Mouse (Mus musculus) neural tube, embryonic 13.5 days (tissue): ENCODE data around the gene Oprm1. TPM values are rescaled to one million over a fixed set of nuclear protein-coding genes. Genes with fewer than 3 reads are reported as not detected.
"Not testable (repeated sequence)": the region's sequence is repeated elsewhere in the genome, so short reads cannot be mapped to it uniquely, and the experiment has no call there.

Source experiments
- ATAC-seq: fragments of 200-750 bp; cut with Nextera tagmentation; 2 replicates; pipeline ENCODE4 v1.8.0; 2017; ENCODE audit warnings: low read depth, mild to moderate bottlenecking, moderate TSS enrichment, moderate library complexity
- H3K27ac ChIP-seq: fragments of 300-500 bp; sonication (generic); replicated peaks from 2 replicates; pipeline ENCODE4 v1.5.1; 2015; ENCODE audit warnings: moderate library complexity, mild to moderate bottlenecking, inconsistent platforms
- H3K27me3 ChIP-seq: fragments of 300-500 bp; sonication (generic); 2 replicates; pipeline ENCODE4 v1.6.1; 2015; ENCODE audit warnings: mild to moderate bottlenecking, inconsistent platforms
- H3K36me3 ChIP-seq: fragments of 300-500 bp; sonication (generic); 2 replicates; pipeline ENCODE4 v1.6.1; 2015; ENCODE audit warnings: mild to moderate bottlenecking, inconsistent platforms
- H3K4me1 ChIP-seq: fragments of 300-500 bp; sonication (generic); replicated peaks from 2 replicates; pipeline ENCODE4 v1.6.1; 2015; ENCODE audit warnings: inconsistent platforms
- H3K4me2 ChIP-seq: fragments of 300-500 bp; sonication (generic); 2 replicates; pipeline ENCODE4 v1.6.1; 2015; ENCODE audit warnings: inconsistent platforms, mild to moderate bottlenecking, moderate library complexity
- H3K4me3 ChIP-seq: fragments of 300-500 bp; sonication (generic); 2 replicates; pipeline ENCODE4 v1.5.1; 2015; ENCODE audit warnings: mild to moderate bottlenecking, inconsistent platforms
- H3K9ac ChIP-seq: fragments of 300-500 bp; sonication (generic); 2 replicates; pipeline ENCODE4 v1.6.1; 2015; ENCODE audit warnings: moderate library complexity, mild to moderate bottlenecking, inconsistent platforms
- H3K9me3 ChIP-seq: fragments of 300-500 bp; sonication (generic); 2 replicates; pipeline ENCODE4 v1.6.1; 2016; ENCODE audit warnings: inconsistent platforms
- WGBS: fragments of 180-500 bp; shearing (Covaris S2); methylation state at CpG from one replicate; pipeline ENCODE4 v1.1.7; 2015; 5-methylcytosine and 5-hydroxymethylcytosine counted together
- polyA plus RNA-seq: library from polyadenylated mRNA; unstranded; fragments of >200 nt; fragmentation: Nextera tagmentation; extraction: Ambion mirVana; gene quantifications from 2 replicates; pipeline ENCODE4 v1.2.1, GENCODE M21; 2015

Gene Oprm1
- polyA plus RNA-seq, 1 experiment from 2014 or later, result 1.1 TPM

DNA sequence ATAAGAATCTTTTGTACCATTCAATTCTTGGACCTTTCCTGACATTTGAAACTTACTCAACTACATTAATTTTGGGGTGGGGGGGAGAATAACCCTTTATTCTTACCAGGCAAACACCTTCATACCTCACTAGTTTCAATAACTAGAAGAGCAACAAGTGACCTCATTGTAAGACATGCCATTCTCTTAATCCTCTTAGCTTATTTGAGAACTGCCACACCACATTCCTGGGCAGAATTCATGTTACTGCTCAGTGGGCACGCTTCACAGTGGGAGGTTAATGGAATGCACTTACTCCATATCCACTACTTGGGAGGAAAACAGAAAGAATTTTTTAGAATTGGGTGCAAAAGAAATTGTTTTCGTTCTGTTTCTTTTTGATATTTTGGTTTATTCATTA lies 90.5 kb downstream of the Oprm1 start:
- Histone ChIP-seq H3K27ac (no peak overlapping the region), H3K27me3 (no peaks in the 10 kb centered on the region), H3K9me3 (no peaks in the 10 kb centered on the region), H3K36me3 (no peaks in the 10 kb centered on the region), H3K9ac (no peak overlapping the region), H3K4me3 (no peak overlapping the region), H3K4me1 (no peaks in the 10 kb centered on the region), H3K4me2 (no peak overlapping the region)
- ATAC-seq, result no peak
- WGBS, result 76% methylated on average over 2 of the region's 2 CpGs

DNA sequence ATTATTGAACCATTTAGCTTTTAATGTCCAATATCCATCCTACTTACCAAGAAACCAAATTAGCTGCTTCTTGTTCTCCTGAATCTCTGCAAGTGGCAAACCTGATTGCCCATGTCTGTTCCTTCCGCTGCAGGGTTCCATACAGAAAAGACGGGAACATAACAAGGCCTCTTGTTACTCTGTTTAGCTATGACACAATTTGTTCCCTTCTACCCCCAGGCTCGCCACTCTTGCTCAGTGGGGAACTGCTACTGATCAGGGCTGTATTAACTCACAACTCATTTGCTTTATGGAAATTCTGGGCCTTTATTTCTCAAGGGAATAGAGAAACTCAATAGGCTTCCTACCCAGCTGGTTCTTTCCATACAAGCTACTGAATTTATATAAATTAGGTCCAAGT lies 97.5 kb downstream of the Oprm1 start:
- Histone ChIP-seq H3K4me2 (no peak overlapping the region), H3K27me3 (no peaks in the 10 kb centered on the region), H3K27ac (no peak overlapping the region), H3K9ac (no peak overlapping the region), H3K9me3 (no peaks in the 10 kb centered on the region), H3K4me3 (no peak overlapping the region), H3K4me1 (no peaks in the 10 kb centered on the region), H3K36me3 (no peaks in the 10 kb centered on the region)
- no peak for ATAC-seq
- 60% methylated on average over 3 of the region's 3 CpGs for WGBS

DNA sequence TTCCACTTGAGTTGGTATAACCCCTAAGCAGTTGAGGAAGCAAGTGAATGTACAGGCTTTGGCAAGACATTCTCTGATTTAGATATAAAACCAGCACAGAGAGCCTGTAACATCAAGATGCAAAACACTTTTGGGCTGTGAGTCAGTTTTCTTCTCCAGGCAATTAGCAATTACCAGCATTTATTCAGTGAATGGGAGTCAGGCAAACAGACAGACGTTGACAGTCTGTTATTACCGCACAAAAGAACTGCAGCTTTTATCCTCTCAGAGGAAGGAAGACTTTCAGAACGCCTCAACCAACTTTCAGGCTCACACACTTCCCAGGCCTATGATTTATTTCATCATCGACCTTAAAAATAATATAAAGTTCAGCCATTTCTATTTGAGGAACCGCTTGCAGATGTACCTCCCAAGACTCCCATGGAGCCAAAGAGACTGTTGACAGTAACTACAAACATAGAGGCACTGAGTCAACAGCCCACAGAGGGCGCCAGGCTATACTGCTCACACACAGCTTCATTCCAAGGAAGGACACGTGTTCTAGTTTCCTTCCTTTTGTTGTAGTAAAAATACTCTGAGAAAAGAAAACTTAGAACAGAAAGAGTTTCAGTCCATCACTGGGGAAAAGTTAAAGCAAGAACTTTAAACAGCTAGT lies 113.2 kb downstream of the Oprm1 start:
- no peak overlapping the region for H3K9ac ChIP-seq
- H3K27ac ChIP-seq, result no peak overlapping the region
- H3K9me3 ChIP-seq, result peaks cover 25% of the 10 kb centered on the region
- no peak for ATAC-seq
- 82% methylated on average over 7 of the region's 7 CpGs for WGBS
- H3K27me3 ChIP-seq, result no peaks in the 10 kb centered on the region
- no peaks in the 10 kb centered on the region for H3K36me3 ChIP-seq
- H3K4me1 ChIP-seq, result no peaks in the 10 kb centered on the region
- H3K4me2 ChIP-seq, result no peak overlapping the region
- no peak overlapping the region for H3K4me3 ChIP-seq

DNA sequence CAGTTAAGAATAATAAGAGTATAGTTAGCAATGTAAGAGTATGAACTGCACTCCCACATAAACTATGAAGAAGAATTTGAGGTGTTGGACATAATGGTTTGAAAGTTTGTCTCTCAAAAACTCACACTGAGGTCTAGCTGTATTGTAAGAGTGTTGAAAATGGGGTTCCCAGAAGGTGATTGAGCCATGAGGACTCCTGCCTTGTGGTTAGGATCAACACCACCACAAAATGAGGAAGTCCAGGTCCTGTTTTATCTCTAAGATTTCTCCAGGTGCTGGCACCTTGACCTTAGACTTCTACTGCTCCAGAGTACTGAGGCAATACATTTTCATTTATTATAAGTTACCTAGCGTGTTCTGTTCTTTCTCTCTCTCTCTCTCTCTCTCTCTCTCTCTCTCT lies 115.6 kb downstream of the Oprm1 start:
- no peaks in the 10 kb centered on the region for H3K27me3 ChIP-seq
- H3K4me2 ChIP-seq, result no peak overlapping the region
- no peak overlapping the region for H3K9ac ChIP-seq
- ATAC-seq, result no peak
- H3K4me1 ChIP-seq, result no peaks in the 10 kb centered on the region
- WGBS, result 81% methylated on average over 1 of the region's 1 CpGs
- H3K36me3 ChIP-seq, result no peaks in the 10 kb centered on the region
- H3K4me3 ChIP-seq, result no peak overlapping the region
- H3K9me3 ChIP-seq, result peaks cover 13% of the 10 kb centered on the region
- no peak overlapping the region for H3K27ac ChIP-seq

DNA sequence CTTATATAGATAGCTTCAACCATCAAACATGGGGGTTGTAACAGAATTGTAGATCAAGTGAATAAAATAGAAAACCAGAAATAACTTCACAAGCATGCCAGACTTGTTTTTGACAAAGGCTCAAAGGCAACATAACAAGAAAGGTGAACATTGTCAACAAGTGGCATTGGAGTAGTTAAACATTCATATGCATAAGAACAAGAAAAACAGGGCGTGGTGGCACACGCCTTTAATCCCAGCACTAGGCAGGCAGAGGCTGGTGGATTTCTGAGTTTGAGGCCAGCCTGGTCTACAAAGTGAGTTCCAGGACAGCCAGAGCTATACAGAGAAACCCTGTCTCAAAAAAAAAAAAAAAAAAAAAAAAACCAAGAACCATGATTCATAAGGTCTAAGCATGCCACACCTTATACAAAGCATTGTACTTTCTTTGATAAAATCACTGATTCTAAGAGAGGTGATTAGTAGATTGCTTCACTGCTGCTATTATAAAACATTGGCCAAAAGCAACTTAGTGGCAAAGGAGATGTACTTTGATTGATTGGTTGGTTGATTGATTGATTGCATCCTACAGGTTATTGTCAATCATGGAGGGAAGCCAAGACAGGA lies 120.1 kb downstream of the Oprm1 start:
- WGBS, result 89% methylated on average over 2 of the region's 2 CpGs
- Histone ChIP-seq H3K4me2 (no peak overlapping the region), H3K9ac (no peak overlapping the region), H3K27me3 (no peaks in the 10 kb centered on the region), H3K36me3 (no peaks in the 10 kb centered on the region), H3K4me1 (no peaks in the 10 kb centered on the region), H3K27ac (no peak overlapping the region), H3K9me3 (no peaks in the 10 kb centered on the region), H3K4me3 (no peak overlapping the region)
- no peak for ATAC-seq

DNA sequence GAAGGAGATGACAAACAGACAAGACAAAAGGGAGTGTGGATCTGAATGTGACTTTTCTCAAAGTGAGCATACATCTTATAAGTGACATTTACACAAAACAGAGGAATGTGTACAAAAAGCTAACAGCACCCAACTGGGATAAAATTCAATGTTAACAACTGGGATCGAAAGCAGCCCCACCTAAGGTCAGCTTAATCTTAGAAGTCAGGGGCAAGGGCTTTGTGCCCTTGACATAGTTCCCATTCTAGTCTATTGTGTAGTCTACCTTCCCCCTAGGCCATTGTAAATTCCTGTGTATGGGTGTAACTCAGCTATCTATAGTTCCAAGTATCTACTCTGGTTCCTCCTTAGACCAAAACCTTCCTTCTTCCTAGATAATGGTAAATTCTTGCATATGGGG lies 123.7 kb downstream of the Oprm1 start:
- WGBS, result 93% methylated on average over 1 of the region's 1 CpGs
- not testable (repeated sequence) for H3K4me3 ChIP-seq, H3K27ac ChIP-seq, H3K9me3 ChIP-seq, ATAC-seq, H3K36me3 ChIP-seq, H3K4me1 ChIP-seq, H3K4me2 ChIP-seq, H3K9ac ChIP-seq, H3K27me3 ChIP-seq

DNA sequence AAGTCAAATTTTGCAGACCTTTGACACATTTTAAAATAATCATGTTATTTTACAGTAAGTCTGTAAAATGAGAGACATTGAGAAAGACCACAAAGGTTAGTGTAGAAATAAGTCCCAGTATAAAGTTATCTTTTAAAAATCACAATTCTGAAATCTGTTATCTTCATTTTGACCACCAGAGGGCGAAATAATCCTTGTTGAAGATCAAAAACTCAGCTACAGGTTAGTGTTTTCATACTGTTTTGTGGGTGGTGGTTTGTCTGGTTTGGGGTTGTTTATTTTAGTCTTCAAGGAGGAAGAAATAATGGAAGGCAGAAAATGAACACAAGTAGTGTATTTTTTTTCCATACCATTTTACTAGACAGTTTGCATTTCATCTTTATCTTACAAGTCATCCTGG lies 127.2 kb downstream of the Oprm1 start:
- H3K9ac ChIP-seq, result no peak overlapping the region
- H3K27ac ChIP-seq, result no peak overlapping the region
- ATAC-seq, result no peak
- no peaks in the 10 kb centered on the region for H3K4me1 ChIP-seq
- no peak overlapping the region for H3K4me3 ChIP-seq
- WGBS, result 0% methylated on average over 1 of the region's 1 CpGs
- no peaks in the 10 kb centered on the region for H3K36me3 ChIP-seq
- H3K27me3 ChIP-seq, result no peaks in the 10 kb centered on the region
- H3K9me3 ChIP-seq, result no peaks in the 10 kb centered on the region
- no peak overlapping the region for H3K4me2 ChIP-seq

DNA sequence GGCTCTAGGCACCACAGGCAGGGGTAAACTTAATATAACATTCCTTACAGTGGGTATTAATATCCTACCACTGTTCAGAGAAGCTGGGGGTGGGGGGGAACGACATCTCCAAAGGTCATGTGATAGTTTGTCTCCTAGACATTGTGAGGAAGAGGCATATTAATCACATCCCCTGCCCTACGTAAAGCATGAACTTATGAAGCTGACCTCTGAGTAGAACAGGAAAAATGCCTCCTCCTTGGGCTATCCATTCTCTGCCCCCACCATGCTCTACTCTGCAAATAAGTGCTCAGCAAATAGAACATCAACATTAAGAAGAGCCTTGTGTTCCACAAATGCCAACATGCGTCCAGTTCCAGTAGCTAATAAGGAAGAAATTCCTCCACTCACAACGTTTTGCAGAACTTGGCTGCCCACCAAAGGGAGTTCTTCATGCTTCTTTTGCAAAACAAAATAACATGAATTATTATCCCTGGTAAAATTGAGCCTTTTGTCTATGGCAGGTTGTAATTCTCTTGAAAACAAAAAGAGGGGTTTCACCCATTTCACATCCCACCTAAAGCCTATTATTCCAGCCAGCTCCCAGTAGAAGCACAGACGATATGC lies 131.4 kb downstream of the Oprm1 start:
- no peak overlapping the region for H3K4me3 ChIP-seq
- H3K9me3 ChIP-seq, result no peaks in the 10 kb centered on the region
- no peaks in the 10 kb centered on the region for H3K4me1 ChIP-seq
- no peak for ATAC-seq
- 34% methylated on average over 5 of the region's 5 CpGs for WGBS
- H3K9ac ChIP-seq, result no peak overlapping the region
- H3K36me3 ChIP-seq, result no peaks in the 10 kb centered on the region
- no peak overlapping the region for H3K27ac ChIP-seq
- H3K27me3 ChIP-seq, result no peaks in the 10 kb centered on the region
- H3K4me2 ChIP-seq, result no peak overlapping the region

DNA sequence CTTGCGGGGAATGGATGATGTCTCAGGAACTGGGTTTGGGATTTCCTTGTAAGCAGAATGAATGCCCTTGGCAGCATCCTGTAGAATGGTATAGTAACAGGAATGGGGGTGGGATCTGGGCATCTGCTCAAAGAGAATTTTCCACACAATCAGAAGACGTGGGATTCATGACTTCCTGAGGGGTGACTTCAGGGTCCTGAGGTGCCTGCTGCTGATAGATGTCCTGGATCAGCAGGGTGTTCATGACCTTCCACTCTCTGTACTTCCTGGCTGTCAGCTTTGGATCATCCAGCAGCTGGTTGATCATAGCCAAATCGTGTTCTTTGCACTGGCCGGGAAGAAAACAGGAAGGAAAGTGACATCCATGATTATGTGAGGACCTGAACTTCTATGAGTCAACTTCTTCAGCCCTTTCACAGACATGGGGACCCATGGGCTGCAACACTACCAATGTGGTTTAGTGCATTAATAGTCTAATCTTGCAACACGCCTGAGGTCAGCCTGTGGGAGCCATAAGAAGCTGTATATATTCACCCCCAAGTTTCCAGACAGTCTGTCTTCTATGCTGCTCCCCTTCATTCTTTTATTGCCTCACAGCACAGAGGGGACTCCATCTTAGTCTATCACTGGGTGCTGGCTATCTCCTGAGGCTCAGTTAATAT lies 132.2 kb downstream of the Oprm1 start:
- Histone ChIP-seq H3K4me1 (no peaks in the 10 kb centered on the region), H3K36me3 (no peaks in the 10 kb centered on the region), H3K9me3 (no peaks in the 10 kb centered on the region), H3K27me3 (no peaks in the 10 kb centered on the region), H3K4me3 (no peak overlapping the region), H3K27ac (no peak overlapping the region), H3K4me2 (no peak overlapping the region), H3K9ac (no peak overlapping the region)
- no peak for ATAC-seq
- WGBS, result 68% methylated on average over 5 of the region's 5 CpGs

DNA sequence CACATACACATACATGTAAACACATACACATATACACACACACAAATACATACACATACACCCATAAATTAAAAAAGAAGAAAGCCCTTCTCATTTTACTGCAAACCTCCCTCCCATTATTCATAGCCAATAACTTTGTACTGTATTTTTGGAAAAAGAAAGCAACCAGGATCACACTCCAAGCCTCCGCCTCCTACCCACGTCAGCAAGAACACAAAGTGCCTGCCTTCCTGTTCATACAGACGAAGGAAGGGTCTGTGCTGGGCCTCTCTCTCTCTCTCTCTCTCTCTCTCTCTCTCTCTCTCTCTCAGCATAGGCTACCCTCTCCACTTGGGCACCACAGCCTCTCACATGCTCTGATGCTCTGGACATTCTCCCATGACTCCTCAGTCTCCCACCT lies 137.5 kb downstream of the Oprm1 start:
- Histone ChIP-seq H3K36me3 (no peaks in the 10 kb centered on the region), H3K27me3 (no peaks in the 10 kb centered on the region), H3K4me1 (no peaks in the 10 kb centered on the region), H3K27ac (no peak overlapping the region), H3K9ac (no peak overlapping the region), H3K4me2 (no peak overlapping the region), H3K4me3 (no peak overlapping the region), H3K9me3 (no peaks in the 10 kb centered on the region)
- 75% methylated on average over 3 of the region's 3 CpGs for WGBS
- ATAC-seq, result no peak

DNA sequence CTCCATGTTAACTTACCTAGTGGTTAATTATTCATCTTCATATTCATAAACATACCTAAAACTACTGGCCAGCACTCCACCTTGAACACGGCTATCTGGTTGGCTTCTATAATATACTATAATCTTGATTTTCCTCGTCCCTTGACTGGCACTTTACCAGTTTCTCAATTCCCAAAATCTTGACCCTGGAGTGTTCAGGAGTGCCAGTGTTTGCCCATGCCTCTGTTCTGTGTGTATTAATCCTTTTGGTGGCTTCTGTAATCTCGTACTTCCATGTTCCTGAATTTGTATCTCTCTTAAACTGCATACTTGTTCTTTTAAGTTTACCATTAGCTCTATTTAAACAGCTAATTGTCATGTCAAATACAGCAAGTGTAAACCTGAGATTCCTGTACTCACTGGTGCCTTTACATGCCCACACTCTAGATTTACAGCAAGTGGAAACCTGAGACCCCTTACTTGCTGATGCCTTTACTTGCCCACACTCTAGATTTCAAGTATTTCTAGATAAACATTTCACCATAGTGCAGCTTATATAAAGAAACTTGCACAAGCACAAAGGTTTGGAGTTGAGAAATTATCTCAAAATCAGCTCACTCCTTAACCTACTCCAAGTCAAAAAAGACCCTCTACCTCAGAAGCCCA lies 138.5 kb downstream of the Oprm1 start:
- Histone ChIP-seq H3K36me3 (no peaks in the 10 kb centered on the region), H3K9ac (no peak overlapping the region), H3K9me3 (no peaks in the 10 kb centered on the region), H3K4me1 (no peaks in the 10 kb centered on the region), H3K4me2 (no peak overlapping the region), H3K4me3 (no peak overlapping the region), H3K27ac (no peak overlapping the region), H3K27me3 (no peaks in the 10 kb centered on the region)
- no peak for ATAC-seq
- 80% methylated on average over 3 of the region's 3 CpGs for WGBS

DNA sequence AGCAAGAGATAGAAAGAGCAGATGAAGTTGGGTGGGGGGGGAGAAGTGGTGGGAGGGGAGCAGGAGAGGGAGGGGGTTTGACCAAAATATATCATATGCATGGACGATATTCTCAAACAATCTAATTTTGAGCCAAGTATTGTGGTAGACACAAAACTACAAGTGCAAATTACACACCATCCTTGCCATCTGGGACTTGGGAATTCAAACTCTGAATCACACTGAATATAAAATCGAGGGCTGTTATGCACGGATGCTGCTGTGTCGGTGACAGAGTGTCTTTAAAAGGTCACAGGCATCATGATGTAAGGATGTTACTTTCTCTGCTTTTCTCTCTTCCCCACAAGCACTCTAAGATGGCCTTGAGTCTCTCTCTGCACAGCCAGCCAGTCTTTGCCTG lies 141.8 kb downstream of the Oprm1 start:
- no peaks in the 10 kb centered on the region for H3K4me1 ChIP-seq
- no peak overlapping the region for H3K9ac ChIP-seq
- H3K27me3 ChIP-seq, result no peaks in the 10 kb centered on the region
- H3K4me3 ChIP-seq, result no peak overlapping the region
- no peaks in the 10 kb centered on the region for H3K36me3 ChIP-seq
- 86% methylated on average over 4 of the region's 4 CpGs for WGBS
- H3K4me2 ChIP-seq, result no peak overlapping the region
- H3K27ac ChIP-seq, result no peak overlapping the region
- no peaks in the 10 kb centered on the region for H3K9me3 ChIP-seq
- ATAC-seq, result no peak
